Mouse (Mus musculus) 3T3-L1 (cell line): ENCODE data around the gene Lrrc31.

Experiments
- DNase-seq: peaks from one replicate; pipeline ENCODE4 v3.0.0-alpha.2; 2015; ENCODE audit warnings: low read depth, low spot score

The Lrrc31 gene

GRCm38 (mm10) chr3:30690976-30691375, 8.7 kb downstream of the Lrrc31 start:
- no peak for DNase-seq

- DNase-seq: no peak
These were observed 12.4 kb downstream of the Lrrc31 start for GRCm38 (mm10) chr3:30687216-30687615.

GRCm38 (mm10) chr3:30683190-30683589, 16.5 kb downstream of the Lrrc31 start:
- no peak for DNase-seq

- no peak for DNase-seq
These were observed 41.2 kb downstream of the Lrrc31 start for GRCm38 (mm10) chr3:30658486-30658885.

GRCm38 (mm10) chr3:30655937-30656336, 43.7 kb downstream of the Lrrc31 start:
- no peak for DNase-seq

- DNase-seq: no peak
These were observed 49.4 kb downstream of the Lrrc31 start for GRCm38 (mm10) chr3:30650062-30650841.

- DNase-seq: no peak
These were observed 51.2 kb downstream of the Lrrc31 start for GRCm38 (mm10) chr3:30648466-30648865.

GRCm38 (mm10) chr3:30647440-30648090, 52.1 kb downstream of the Lrrc31 start, which contains the start of gene Lrrc34:
Gene Lrrc34 (minus strand): TSS chr3:30647869.
- no peak for DNase-seq

GRCm38 (mm10) chr3:30646761-30647160, 52.9 kb downstream of the Lrrc31 start:
- no peak for DNase-seq

- no peak for DNase-seq
These were observed 55.4 kb downstream of the Lrrc31 start, which contains the start of gene Lrriq4 for GRCm38 (mm10) chr3:30644207-30644606. Gene Lrriq4 (plus strand): TSS chr3:30644507.

GRCm38 (mm10) chr3:30635629-30636028, 64.0 kb downstream of the Lrrc31 start:
- no peak for DNase-seq

GRCm38 (mm10) chr3:30633681-30634080, 66.0 kb downstream of the Lrrc31 start:
- peak; percentile 67 for DNase-seq
